Mouse (Mus musculus): ENCODE results near the gene Ripk1.

Gene Ripk1

GRCm38 (mm10) chr13:34037172-34038055 lies 35.3 kb downstream of the Ripk1 start, which contains the start of gene Bphl:
Gene Bphl, plus strand, starts transcription at chr13:34037597.
- in situ Hi-C loops (cut with MboI, MseI): loop anchor here in 1 of 2 experiments (25.0 kb wide), 1 partner anchor 825 kb away; no protein-coding TSS in a partner anchor

- in situ Hi-C loops (cut with MboI, MseI): loop anchor here in 1 of 2 experiments (25.0 kb wide), 1 partner anchor 824 kb away; no protein-coding TSS in a partner anchor
Measured at GRCm38 (mm10) chr13:34038056-34038432, 35.9 kb downstream of the Ripk1 start.

GRCm38 (mm10) chr13:34038901-34039341 lies 36.8 kb downstream of the Ripk1 start:
- in situ Hi-C loops (cut with MboI, MseI): loop anchor here in 1 of 2 experiments (25.0 kb wide), 1 partner anchor 823 kb away; no protein-coding TSS in a partner anchor

GRCm38 (mm10) chr13:34040091-34040490 lies 37.9 kb downstream of the Ripk1 start:
- in situ Hi-C loops (cut with MboI, MseI): loop anchor here (5.0 to 25.0 kb wide), 5 partner anchors 117 to 825 kb away; no protein-coding TSS in a partner anchor

GRCm38 (mm10) chr13:34043716-34044393 lies 41.7 kb downstream of the Ripk1 start:
- in situ Hi-C loops (cut with MboI, MseI): loop anchor here (5.0 to 25.0 kb wide), 5 partner anchors 113 to 821 kb away; no protein-coding TSS in a partner anchor

GRCm38 (mm10) chr13:34045511-34046249 lies 43.5 kb downstream of the Ripk1 start:
- in situ Hi-C loops (cut with MboI, MseI): loop anchor here (5.0 to 25.0 kb wide), 5 partner anchors 279 to 819 kb away; no protein-coding TSS in a partner anchor

- in situ Hi-C loops (cut with MboI, MseI): loop anchor here (5.0 to 25.0 kb wide), 5 partner anchors 278 to 818 kb away; no protein-coding TSS in a partner anchor
Measured at GRCm38 (mm10) chr13:34046421-34047012, 44.4 kb downstream of the Ripk1 start.

GRCm38 (mm10) chr13:34047526-34047925 lies 45.4 kb downstream of the Ripk1 start:
- in situ Hi-C loops (cut with MboI, MseI): loop anchor here (5.0 to 25.0 kb wide), 5 partner anchors 277 to 817 kb away; no protein-coding TSS in a partner anchor

- in situ Hi-C loops (cut with MboI, MseI): loop anchor here (5.0 to 10.0 kb wide), 2 partner anchors 102 to 584 kb away; no protein-coding TSS in a partner anchor
Measured at GRCm38 (mm10) chr13:34050479-34050878, 48.3 kb downstream of the Ripk1 start.

- in situ Hi-C loops (cut with MboI, MseI): loop anchor here (5.0 to 10.0 kb wide), 2 partner anchors 101 to 583 kb away; no protein-coding TSS in a partner anchor
Measured at GRCm38 (mm10) chr13:34051692-34052091, 49.5 kb downstream of the Ripk1 start.

- in situ Hi-C loops (cut with MboI, MseI): loop anchor here (5.0 to 10.0 kb wide), 2 partner anchors 99 to 581 kb away; no protein-coding TSS in a partner anchor
Measured at GRCm38 (mm10) chr13:34053673-34054282, 51.6 kb downstream of the Ripk1 start.

- in situ Hi-C loops (cut with MboI, MseI): loop anchor here (5.0 to 10.0 kb wide), 2 partner anchors 98 to 580 kb away; no protein-coding TSS in a partner anchor
Measured at GRCm38 (mm10) chr13:34054391-34054790, 52.2 kb downstream of the Ripk1 start.

GRCm38 (mm10) chr13:34054983-34055382 lies 52.8 kb downstream of the Ripk1 start:
- in situ Hi-C loops (cut with MboI, MseI): loop anchor here (5.0 to 10.0 kb wide), 2 partner anchors 97 to 580 kb away; no protein-coding TSS in a partner anchor

- in situ Hi-C loops (cut with MboI, MseI): loop anchor here in 1 of 2 experiments (10.0 kb wide), 1 partner anchor 578 kb away; no protein-coding TSS in a partner anchor
Measured at GRCm38 (mm10) chr13:34057252-34057651, 55.1 kb downstream of the Ripk1 start.

- in situ Hi-C loops (cut with MboI, MseI): no loop called here
Measured at GRCm38 (mm10) chr13:34060061-34060460, 57.9 kb downstream of the Ripk1 start.

GRCm38 (mm10) chr13:34062466-34062865 lies 60.3 kb downstream of the Ripk1 start:
- in situ Hi-C loops (cut with MboI, MseI): no loop called here

- in situ Hi-C loops (cut with MboI, MseI): no loop called here
Measured at GRCm38 (mm10) chr13:34066351-34066750, 64.2 kb downstream of the Ripk1 start.

- in situ Hi-C loops (cut with MboI, MseI): no loop called here
Measured at GRCm38 (mm10) chr13:34070296-34070695, 68.1 kb downstream of the Ripk1 start.

- in situ Hi-C loops (cut with MboI, MseI): no loop called here
Measured at GRCm38 (mm10) chr13:34071836-34072235, 69.7 kb downstream of the Ripk1 start.

GRCm38 (mm10) chr13:34072847-34073246 lies 70.7 kb downstream of the Ripk1 start:
- in situ Hi-C loops (cut with MboI, MseI): no loop called here
